Mouse (Mus musculus) thymus, postnatal 25 days (tissue): ENCODE measurements around the gene Mcm5.

ENCODE experiments used
- DNase-seq: peaks from one replicate; pipeline ENCODE4 v3.0.0; 2022

Mcm5 gene

GRCm38 (mm10) chr8:75103376-75103878 is 5.9 kb upstream of the Mcm5 start:
- no peak for DNase-seq

GRCm38 (mm10) chr8:75108527-75109235 is 688 bp upstream of the Mcm5 start:
- peak; percentile 88 for DNase-seq

GRCm38 (mm10) chr8:75110093-75110492 is 724 bp downstream of the Mcm5 start:
- DNase-seq = peak; percentile 6

GRCm38 (mm10) chr8:75118505-75118904 is 9.1 kb downstream of the Mcm5 start:
- no peak for DNase-seq

GRCm38 (mm10) chr8:75119287-75119686 is 9.9 kb downstream of the Mcm5 start:
- no peak for DNase-seq

GRCm38 (mm10) chr8:75119747-75120146 is 10.4 kb downstream of the Mcm5 start:
- DNase-seq = no peak

GRCm38 (mm10) chr8:75127406-75127805 is 18.0 kb downstream of the Mcm5 start:
- no peak for DNase-seq

- peak; percentile 37 for DNase-seq
Observed at GRCm38 (mm10) chr8:75132485-75132884, 23.1 kb downstream of the Mcm5 start.

- no peak for DNase-seq
Observed at GRCm38 (mm10) chr8:75133399-75133798, 24.0 kb downstream of the Mcm5 start.

- DNase-seq = no peak
Observed at GRCm38 (mm10) chr8:75134603-75135391, 25.4 kb downstream of the Mcm5 start.

- DNase-seq = no peak
Observed at GRCm38 (mm10) chr8:75135756-75136155, 26.4 kb downstream of the Mcm5 start.

- DNase-seq = no peak
Observed at GRCm38 (mm10) chr8:75136256-75136655, 26.9 kb downstream of the Mcm5 start.

GRCm38 (mm10) chr8:75137536-75137935 is 28.2 kb downstream of the Mcm5 start:
- DNase-seq = no peak

GRCm38 (mm10) chr8:75150911-75151610 is 41.7 kb downstream of the Mcm5 start:
- no peak for DNase-seq

GRCm38 (mm10) chr8:75151743-75152142 is 42.4 kb downstream of the Mcm5 start:
- no peak for DNase-seq

GRCm38 (mm10) chr8:75152505-75153082 is 43.2 kb downstream of the Mcm5 start:
- no peak for DNase-seq

GRCm38 (mm10) chr8:75154855-75155478 is 45.6 kb downstream of the Mcm5 start:
- no peak for DNase-seq

GRCm38 (mm10) chr8:75155740-75156322 is 46.5 kb downstream of the Mcm5 start:
- DNase-seq = no peak

- no peak for DNase-seq
Observed at GRCm38 (mm10) chr8:75157471-75158230, 48.3 kb downstream of the Mcm5 start.

- DNase-seq = no peak
Observed at GRCm38 (mm10) chr8:75169363-75169762, 60.0 kb downstream of the Mcm5 start.

GRCm38 (mm10) chr8:75172009-75172685 is 62.8 kb downstream of the Mcm5 start:
- DNase-seq = no peak
